Mouse (Mus musculus): Measurements from ENCODE around the gene Gm9887.

DNA sequence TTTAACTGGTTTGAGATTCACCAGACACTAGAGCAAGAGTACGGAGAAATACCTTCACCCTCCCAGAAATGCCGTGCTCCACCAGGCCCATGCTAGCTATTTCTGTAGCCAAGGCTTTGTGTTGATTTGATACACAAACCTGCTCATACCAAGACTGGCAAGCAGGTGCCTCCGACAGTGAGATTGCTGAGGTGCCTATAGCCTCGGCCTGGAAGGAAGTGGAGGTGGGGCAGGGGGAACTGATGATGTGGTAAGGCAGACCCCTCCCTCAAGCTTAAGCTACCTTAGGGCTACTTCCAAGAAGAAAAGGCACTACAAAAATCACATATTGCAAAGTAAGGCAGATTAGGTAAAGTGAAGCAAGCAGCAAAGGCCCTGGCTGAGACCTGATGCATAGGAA lies 28.1 kb upstream of the Gm9887 start:
- TF ChIP-seq CTCF (IDR thresholded peaks at IDR 0.05; ENCODE audit: control insufficient read depth, insufficient read depth, low read length) (no peak), POLR2A (IDR thresholded peaks at IDR 0.05; ENCODE audit: borderline replicate concordance, control insufficient read depth, low read depth, low read length) (no peak)
